Comparison of ENCODE assay signal across 16 mouse cellular contexts in genomic region chr2:164440314-164440713, GRCm38 (mm10). TPM values are rescaled to one million over a fixed set of nuclear protein-coding genes. Genes with fewer than 3 reads are reported as not detected.
A peak's percentile ranks its signal among the peaks of the same experiment; 100 is the strongest.
DNase-seq lines count a peak whose midpoint lies in the region; ATAC-seq and TF ChIP-seq lines count a peak whose summit lies in the region.
"Had no signal": no experiment of that assay in that cellular context is flagged by ENCODE, and none has a peak within 500 bp of the region (broad histone marks: within the 10 kb centered on the region; RNA-seq: fewer than 3 reads in every experiment).

No protein-coding gene starts in this region.

- peak overlapping the region; percentile 91 for H3K4me2 ChIP-seq in embryonic facial prominence, embryonic 14.5 days (ENCODE audit: low read depth, low read length)
- H3K4me2 ChIP-seq in neural tube, embryonic 15.5 days, result no peak overlapping the region
- H3K4me2 ChIP-seq: hindbrain, embryonic 15.5 days had no signal

- peak overlapping the region; percentile 20; the same call in 1 of the 2 replicates for H3K4me3 ChIP-seq in ES-Bruce4 (ENCODE audit: low read depth, low read length)
- H3K4me3 ChIP-seq in embryonic facial prominence, embryonic 14.5 days (ENCODE audit: low read depth, low read length), result peak overlapping the region; percentile 76; the same call in 1 of the 2 replicates
- no peak overlapping the region for H3K4me3 ChIP-seq in neural tube, embryonic 15.5 days (replicated peaks)
- H3K4me3 ChIP-seq: hindbrain, embryonic 15.5 days; midbrain, embryonic 10.5 days had no signal

- no peak for TF ChIP-seq EP300 in ES-Bruce4 (IDR thresholded peaks at IDR 0.05; ENCODE audit: insufficient read depth, low read depth, low read length)

- no peak for TF ChIP-seq CTCF in ES-Bruce4 (IDR thresholded peaks at IDR 0.05; ENCODE audit: low read depth, low read length)

- intact Hi-C loops in heart, postnatal 25 days (cut with DNase I), result no loop called here

- no peaks in the 10 kb centered on the region for H3K27me3 ChIP-seq in ES-Bruce4 (ENCODE audit: control insufficient read depth, insufficient read depth, low read length, poor library complexity, severe bottlenecking)
- no peaks in the 10 kb centered on the region for H3K27me3 ChIP-seq in embryonic facial prominence, embryonic 14.5 days (replicated peaks; ENCODE audit: control insufficient read depth, insufficient read depth, low read length)
- peaks cover 21% of the 10 kb centered on the region for H3K27me3 ChIP-seq in neural tube, embryonic 15.5 days (replicated peaks)

- H3K4me1 ChIP-seq in ES-Bruce4 (ENCODE audit: control insufficient read depth, insufficient read depth, low read length), result peaks cover 17% of the 10 kb centered on the region
- peaks cover 60% of the 10 kb centered on the region for H3K4me1 ChIP-seq in embryonic facial prominence, embryonic 14.5 days (ENCODE audit: control insufficient read depth, insufficient read depth, low read length)
- H3K4me1 ChIP-seq in neural tube, embryonic 15.5 days, result peaks cover 26% of the 10 kb centered on the region

- WGBS in embryonic facial prominence, embryonic 14.5 days, result 51% methylated on average over 5 of the region's 5 CpGs
- WGBS in neural tube, embryonic 15.5 days, result 84% methylated on average over 5 of the region's 5 CpGs

- H3K9ac ChIP-seq in ES-Bruce4 (ENCODE audit: low read depth, poor library complexity, severe bottlenecking), result 0 out of 2 replicates have a peak overlapping the region, but pooled peaks have one; percentile 94
- H3K9ac ChIP-seq in embryonic facial prominence, embryonic 14.5 days (ENCODE audit: low read depth, low read length), result no peak overlapping the region
- H3K9ac ChIP-seq in neural tube, embryonic 15.5 days (replicated peaks), result no peak overlapping the region
- H3K9ac ChIP-seq: hindbrain, embryonic 15.5 days had no signal

- no peak for ATAC-seq in embryonic facial prominence, embryonic 14.5 days (ENCODE audit: low read depth)
- ATAC-seq in neural tube, embryonic 15.5 days (ENCODE audit: low FRiP score), result no peak

- no peak overlapping the region for H3K27ac ChIP-seq in ES-Bruce4 (ENCODE audit: insufficient read depth, low read length)
- no peak overlapping the region for H3K27ac ChIP-seq in embryonic facial prominence, embryonic 14.5 days (replicated peaks; ENCODE audit: low read depth, low read length)
- H3K27ac ChIP-seq in neural tube, embryonic 15.5 days (replicated peaks), result no peak overlapping the region
- H3K27ac ChIP-seq: hindbrain, embryonic 15.5 days; midbrain, embryonic 10.5 days had no signal

- H3K36me3 ChIP-seq in ES-Bruce4 (ENCODE audit: control insufficient read depth, insufficient read depth, low read length, poor library complexity, severe bottlenecking), result no peaks in the 10 kb centered on the region
- no peaks in the 10 kb centered on the region for H3K36me3 ChIP-seq in embryonic facial prominence, embryonic 14.5 days (ENCODE audit: control insufficient read depth, insufficient read depth, low read length)
- no peaks in the 10 kb centered on the region for H3K36me3 ChIP-seq in neural tube, embryonic 15.5 days
- H3K36me3 ChIP-seq: heart, embryonic 12.5 days; hindbrain, embryonic 15.5 days; midbrain, embryonic 10.5 days had no signal

- no peak for TF ChIP-seq POLR2A in ES-Bruce4 (IDR thresholded peaks at IDR 0.05; ENCODE audit: insufficient read depth, low read length)

- H3K9me3 ChIP-seq in ES-Bruce4 (replicated peaks; ENCODE audit: control insufficient read depth, insufficient read depth, low read length, poor library complexity, severe bottlenecking), result no peaks in the 10 kb centered on the region
- no peaks in the 10 kb centered on the region for H3K9me3 ChIP-seq in embryonic facial prominence, embryonic 14.5 days (ENCODE audit: control insufficient read depth, low read length)
- H3K9me3 ChIP-seq in neural tube, embryonic 15.5 days (replicated peaks), result no peaks in the 10 kb centered on the region
- H3K9me3 ChIP-seq: heart, embryonic 12.5 days; hindbrain, embryonic 15.5 days; midbrain, embryonic 10.5 days had no signal

- peak; percentile 60 for DNase-seq in embryonic facial prominence, embryonic 14.5 days (ENCODE audit: low spot score)
- DNase-seq in kidney, postnatal 14 days, result peak; percentile 62
- DNase-seq in lung, postnatal 10 days, result peak; percentile 61
- DNase-seq in adrenal gland, adult 8-10 months, result no peak
- no peak for DNase-seq in heart, postnatal 25 days (ENCODE audit: low spot score)
- no peak for DNase-seq in thymus, postnatal 10 days (ENCODE audit: low spot score in 2 of 2)
- DNase-seq: cerebellum, adult 11 months; layer of hippocampus, postnatal 36 days; right cerebral cortex, postnatal 4 days had no signal

RNA-seq across cellular contexts. Expression of gene Sdc4, which starts 3.4 kb away (rescaled TPM):
- polyA plus RNA-seq in ES-Bruce4 (2011; ENCODE audit: insufficient read depth, insufficient read length, low read depth, missing spikeins), result 212 and 213 TPM in 2 replicates
- polyA plus RNA-seq in embryonic facial prominence, embryonic 14.5 days (2014; fragmentation: Nextera tagmentation; extraction: Ambion mirVana), result 57.1 and 58.4 TPM in 2 replicates
- polyA plus RNA-seq in neural tube, embryonic 15.5 days (2015; fragmentation: Nextera tagmentation; extraction: Ambion mirVana), result 9.0 and 26.2 TPM in 2 replicates
- 100 to 1,000 TPM in 2 of 4 experiments, 10 to 100 TPM in 2; 89.0 to 114 (median 105) TPM for total RNA-seq in adrenal gland, adult 8-10 months (2022)
- 10 to 100 TPM; 19.7 to 22.4 TPM for total RNA-seq in heart, postnatal 25 days (2021)
- total RNA-seq: MEL had no signal

RNA-seq across cellular contexts. Expression of gene Sys1, which starts 16.4 kb away (rescaled TPM):
- 13.3 and 19.8 TPM in 2 replicates for polyA plus RNA-seq in ES-Bruce4 (2011; ENCODE audit: insufficient read depth, insufficient read length, low read depth, missing spikeins)
- polyA plus RNA-seq in embryonic facial prominence, embryonic 14.5 days (2014; fragmentation: Nextera tagmentation; extraction: Ambion mirVana), result 63.3 and 68.3 TPM in 2 replicates
- polyA plus RNA-seq in neural tube, embryonic 15.5 days (2015; fragmentation: Nextera tagmentation; extraction: Ambion mirVana), result 86.8 and 92.7 TPM in 2 replicates
- total RNA-seq in adrenal gland, adult 8-10 months (2022), result 10 to 100 TPM; 26.2 to 34.8 (median 30.9) TPM
- 10 to 100 TPM; 22.2 to 26.8 TPM for total RNA-seq in heart, postnatal 25 days (2021)

RNA-seq across cellular contexts. Expression of gene Gm20458, which starts 20.5 kb away (rescaled TPM):
- polyA plus RNA-seq in ES-Bruce4 (2011; ENCODE audit: insufficient read depth, insufficient read length, low read depth, missing spikeins), result 2.3 TPM in 1 of 2 replicates, not detected in the other
- 12.5 and 14.7 TPM in 2 replicates for polyA plus RNA-seq in embryonic facial prominence, embryonic 14.5 days (2014; fragmentation: Nextera tagmentation; extraction: Ambion mirVana)
- 4.5 and 5.8 TPM in 2 replicates for polyA plus RNA-seq in neural tube, embryonic 15.5 days (2015; fragmentation: Nextera tagmentation; extraction: Ambion mirVana)
- 1 to 10 TPM in 3 of 4 experiments, not detected in 1; 2.3 to 7.3 (median 4.6) TPM for total RNA-seq in adrenal gland, adult 8-10 months (2022)
- total RNA-seq in heart, postnatal 25 days (2021), result 1 to 10 TPM; 1.4 to 2.5 TPM

RNA-seq across cellular contexts. Expression of gene Trp53tg5, which starts 33.2 kb away (rescaled TPM):
- polyA plus RNA-seq in ES-Bruce4 (2011; ENCODE audit: insufficient read depth, insufficient read length, low read depth, missing spikeins), result not detected in 2 replicates
- polyA plus RNA-seq in embryonic facial prominence, embryonic 14.5 days (2014; fragmentation: Nextera tagmentation; extraction: Ambion mirVana), result not detected in 2 replicates
- polyA plus RNA-seq in neural tube, embryonic 15.5 days (2015; fragmentation: Nextera tagmentation; extraction: Ambion mirVana), result not detected in 2 replicates
- total RNA-seq in adrenal gland, adult 8-10 months (2022), result not detected
- not detected for total RNA-seq in heart, postnatal 25 days (2021)
- total RNA-seq: layer of hippocampus, postnatal 36 days; MEL had no signal
- polyA plus RNA-seq: hindbrain, embryonic 15.5 days; midbrain, embryonic 10.5 days; neural tube, embryonic 14.5 days had no signal

RNA-seq across cellular contexts. Expression of gene Matn4, which starts 35.4 kb away (rescaled TPM):
- polyA plus RNA-seq in ES-Bruce4 (2011; ENCODE audit: insufficient read depth, insufficient read length, low read depth, missing spikeins), result 0.93 and 1.7 TPM in 2 replicates
- polyA plus RNA-seq in embryonic facial prominence, embryonic 14.5 days (2014; fragmentation: Nextera tagmentation; extraction: Ambion mirVana), result 15.6 and 20.6 TPM in 2 replicates
- 8.5 and 11.1 TPM in 2 replicates for polyA plus RNA-seq in neural tube, embryonic 15.5 days (2015; fragmentation: Nextera tagmentation; extraction: Ambion mirVana)
- total RNA-seq in adrenal gland, adult 8-10 months (2022), result under 1 TPM; 0.38 to 0.81 (median 0.67) TPM
- total RNA-seq in heart, postnatal 25 days (2021), result under 1 TPM; 0.42 to 0.52 TPM
- total RNA-seq: MEL had no signal
- polyA plus RNA-seq: midbrain, embryonic 10.5 days had no signal

Comparison
In these comparisons a context has a peak if more than half of its experiments do, and no peak if none do; other contexts are left out.
1. DNase-seq: peak in embryonic facial prominence, embryonic 14.5 days (single experiment), kidney, postnatal 14 days (single experiment) and lung, postnatal 10 days (single experiment); none in adrenal gland, adult 8-10 months (single experiment), heart, postnatal 25 days (single experiment) and thymus, postnatal 10 days (0 of 2).